Comparison of ENCODE assay signal across 21 mouse cellular contexts in genomic region chr2:125061451-125061850, GRCm38 (mm10). TPM values are rescaled to one million over a fixed set of nuclear protein-coding genes. Genes with fewer than 3 reads are reported as not detected.
DNase-seq lines count a peak whose midpoint lies in the region; ATAC-seq and TF ChIP-seq lines count a peak whose summit lies in the region.
"Had no signal": no experiment of that assay in that cellular context is flagged by ENCODE, and none has a peak within 500 bp of the region (broad histone marks: within the 10 kb centered on the region; RNA-seq: fewer than 3 reads in every experiment).

No protein-coding gene starts in this region.

- peak overlapping the region; percentile 37; the same call in 1 of the 2 replicates for H3K27ac ChIP-seq in testis, adult 2 months (ENCODE audit: control insufficient read depth, insufficient read depth, low read depth, low read length)
- no peak overlapping the region for H3K27ac ChIP-seq in forebrain, embryonic 11.5 days (ENCODE audit: low read depth, low read length)
- H3K27ac ChIP-seq: embryonic facial prominence, embryonic 13.5 days; embryonic facial prominence, embryonic 15.5 days; forebrain, embryonic 10.5 days; forebrain, embryonic 13.5 days; forebrain, embryonic 15.5 days had no signal

- ATAC-seq in forebrain, embryonic 11.5 days (replicated peaks; ENCODE audit: low FRiP score) = no peak
- ATAC-seq: forebrain, embryonic 13.5 days; forebrain, embryonic 15.5 days; forebrain, postnatal 0 days had no signal

- H3K4me2 ChIP-seq in forebrain, embryonic 11.5 days (ENCODE audit: low read depth, low read length, severe bottlenecking) = no peak overlapping the region
- H3K4me2 ChIP-seq: embryonic facial prominence, embryonic 13.5 days; embryonic facial prominence, embryonic 15.5 days; forebrain, embryonic 13.5 days; forebrain, embryonic 15.5 days had no signal

- no peak overlapping the region for H3K9ac ChIP-seq in forebrain, embryonic 11.5 days (ENCODE audit: low read length)
- H3K9ac ChIP-seq: embryonic facial prominence, embryonic 13.5 days; embryonic facial prominence, embryonic 15.5 days; forebrain, embryonic 13.5 days; forebrain, embryonic 15.5 days; forebrain, postnatal 0 days had no signal

- H3K4me1 ChIP-seq in testis, adult 2 months (ENCODE audit: control insufficient read depth, insufficient read depth, low read length) = no peaks in the 10 kb centered on the region
- H3K4me1 ChIP-seq in forebrain, embryonic 11.5 days (replicated peaks; ENCODE audit: control insufficient read depth, insufficient read depth, low read length) = no peaks in the 10 kb centered on the region
- H3K4me1 ChIP-seq: embryonic facial prominence, embryonic 13.5 days; embryonic facial prominence, embryonic 15.5 days; forebrain, embryonic 13.5 days; forebrain, embryonic 15.5 days had no signal

- H3K9me3 ChIP-seq in forebrain, embryonic 11.5 days (ENCODE audit: control insufficient read depth, low read length) = no peaks in the 10 kb centered on the region
- H3K9me3 ChIP-seq: embryonic facial prominence, embryonic 13.5 days; embryonic facial prominence, embryonic 15.5 days; forebrain, embryonic 10.5 days; forebrain, embryonic 13.5 days; forebrain, embryonic 15.5 days had no signal

- TF ChIP-seq CTCF in testis, adult 2 months (IDR thresholded peaks at IDR 0.05; ENCODE audit: control insufficient read depth, insufficient read depth, insufficient replicate concordance, low read depth, low read length) = no peak

- DNase-seq in ovary, adult 18-20 months (ENCODE audit: low spot score) = peak; percentile 79
- DNase-seq in ovary, postnatal 10 days (ENCODE audit: low spot score) = no peak
- DNase-seq in testis, postnatal 10 days (ENCODE audit: low spot score) = no peak
- DNase-seq in forebrain, embryonic 11.5 days (ENCODE audit: low spot score) = no peak
- DNase-seq: adrenal gland, adult 8-10 months; adrenal gland, postnatal 14 days; cerebellum, adult 11 months; cerebellum, adult 18-20 months; cerebellum, adult 8-10 months; cerebellum, adult 9-11 months; cerebellum, postnatal 14 days; cerebellum, postnatal 36 days; embryo, embryonic 11 days; forebrain, postnatal 0 days had no signal

- 94% methylated on average over 7 of the region's 7 CpGs for WGBS in forebrain, embryonic 11.5 days

- no peak for TF ChIP-seq POLR2A in testis, adult 2 months (IDR thresholded peaks at IDR 0.05; ENCODE audit: control insufficient read depth, low read depth, low read length)

- no peaks in the 10 kb centered on the region for H3K36me3 ChIP-seq in testis, adult 2 months (ENCODE audit: control insufficient read depth, insufficient read depth, low read length)
- no peaks in the 10 kb centered on the region for H3K36me3 ChIP-seq in forebrain, embryonic 11.5 days (ENCODE audit: control insufficient read depth, insufficient read depth, low read length)
- H3K36me3 ChIP-seq: embryonic facial prominence, embryonic 13.5 days; embryonic facial prominence, embryonic 15.5 days; forebrain, embryonic 10.5 days; forebrain, embryonic 15.5 days had no signal

- H3K4me3 ChIP-seq in testis, adult 2 months (ENCODE audit: control insufficient read depth, low read depth, low read length) = no peak overlapping the region
- H3K4me3 ChIP-seq in forebrain, embryonic 11.5 days (ENCODE audit: low read depth, low read length) = no peak overlapping the region
- H3K4me3 ChIP-seq: embryonic facial prominence, embryonic 13.5 days; embryonic facial prominence, embryonic 15.5 days; erythroblast, embryonic 14.5 days; forebrain, embryonic 10.5 days; forebrain, embryonic 13.5 days; forebrain, embryonic 15.5 days had no signal

- H3K27me3 ChIP-seq in testis, adult 2 months (ENCODE audit: control insufficient read depth, insufficient read depth, low read length) = no peaks in the 10 kb centered on the region
- no peaks in the 10 kb centered on the region for H3K27me3 ChIP-seq in forebrain, embryonic 11.5 days (ENCODE audit: control insufficient read depth, insufficient read depth, low read length)
- H3K27me3 ChIP-seq: embryonic facial prominence, embryonic 13.5 days; embryonic facial prominence, embryonic 15.5 days; forebrain, embryonic 13.5 days; forebrain, embryonic 15.5 days had no signal

RNA-seq across cellular contexts. Expression of gene Slc24a5, which starts 6.5 kb away (rescaled TPM):
- 0.18 and 0.19 TPM in 2 replicates for polyA plus RNA-seq in testis, adult 2 months (2012; rRNA removed)
- polyA plus RNA-seq in forebrain, embryonic 11.5 days (2014; fragmentation: Nextera tagmentation; extraction: Ambion mirVana) = 5.8 and 7.6 TPM in 2 replicates
- polyA plus RNA-seq: erythroblast, embryonic 14.5 days had no signal
